Mouse (Mus musculus) E14TG2a.4 (cell line): ENCODE data around the gene Fbxl17.

ENCODE experiments used
- CTCF ChIP-seq: conservative IDR thresholded peaks from 2 replicates; pipeline ENCODE4 v1.5.1; 2014; ENCODE audit warnings: low read length
- NANOG ChIP-seq: IDR thresholded peaks from 2 replicates; pipeline ENCODE4 v1.6.1; 2014; ENCODE audit warnings: borderline replicate concordance, low read length, mixed read lengths
- POU5F1 ChIP-seq: IDR thresholded peaks from 2 replicates; pipeline ENCODE4 v1.6.1; 2014; ENCODE audit warnings: low read length, borderline replicate concordance

- no peak for TF ChIP-seq CTCF
- TF ChIP-seq POU5F1, result no peak
- TF ChIP-seq NANOG, result no peak
These were observed 290.7 kb downstream of the Fbxl17 start for GRCm38 (mm10) chr17:63209151-63209550.
